Mouse (Mus musculus): ENCODE results near the gene Snx25.

GRCm38 (mm10) chr8:46162953-46163869 lies 11.3 kb upstream of the Snx25 start:
- TF ChIP-seq CTCF (IDR thresholded peaks at IDR 0.05; ENCODE audit: borderline replicate concordance, insufficient read depth, low read depth, low read length) (no peak), POLR2A (IDR thresholded peaks at IDR 0.05; ENCODE audit: borderline replicate concordance, insufficient read depth, low read length) (peak; percentile 98)
